Mouse (Mus musculus) adrenal gland, postnatal 4 days (tissue): ENCODE data around the gene Fam124a. TPM values are rescaled to one million over a fixed set of nuclear protein-coding genes. Genes with fewer than 3 reads are reported as not detected.
"Not testable (repeated sequence)": the region's sequence is repeated elsewhere in the genome, so short reads cannot be mapped to it uniquely, and the experiment has no call there.

Experiments
- DNase-seq, 2 experiments: peaks; one replicate each; pipeline ENCODE4 v3.0.0; 2021 to 2022; ENCODE audit warnings: low spot score in 2 of 2, mixed read lengths in 2 of 2
- total RNA-seq, 2 experiments: library from RNA; stranded (reverse); gene quantifications; 2 replicates each; pipeline ENCODE4 v1.2.3; 2021

The Fam124a gene
- total RNA-seq, 2 experiments from 2014 or later, result 3.1 to 4.4 TPM

GRCm38 (mm10) chr14:62573454-62573853, 17.9 kb downstream of the Fam124a start:
- no peak for DNase-seq

- no peak for DNase-seq
Measured at GRCm38 (mm10) chr14:62574906-62575305, 19.4 kb downstream of the Fam124a start.

- no peak for DNase-seq
Measured at GRCm38 (mm10) chr14:62575862-62576261, 20.3 kb downstream of the Fam124a start.

GRCm38 (mm10) chr14:62580945-62581344, 25.4 kb downstream of the Fam124a start:
- DNase-seq, result no peak

- no peak for DNase-seq
Measured at GRCm38 (mm10) chr14:62581768-62582167, 26.2 kb downstream of the Fam124a start.

- no peak for DNase-seq
Measured at GRCm38 (mm10) chr14:62584637-62585036, 29.1 kb downstream of the Fam124a start.

GRCm38 (mm10) chr14:62585338-62585737, 29.8 kb downstream of the Fam124a start:
- DNase-seq, result no peak

GRCm38 (mm10) chr14:62600109-62600522, 44.6 kb downstream of the Fam124a start:
- no peak for DNase-seq

- DNase-seq, result no peak
Measured at GRCm38 (mm10) chr14:62602271-62602670, 46.7 kb downstream of the Fam124a start.

GRCm38 (mm10) chr14:62602869-62603268, 47.3 kb downstream of the Fam124a start:
- DNase-seq, result no peak

- no peak for DNase-seq
Measured at GRCm38 (mm10) chr14:62607791-62608196, 52.3 kb downstream of the Fam124a start.

GRCm38 (mm10) chr14:62609904-62610303, 54.4 kb downstream of the Fam124a start:
- no peak for DNase-seq

- no peak for DNase-seq
Measured at GRCm38 (mm10) chr14:62622393-62622792, 66.9 kb downstream of the Fam124a start.

- DNase-seq, result no peak
Measured at GRCm38 (mm10) chr14:62627951-62628350, 72.4 kb downstream of the Fam124a start.

- no peak for DNase-seq
Measured at GRCm38 (mm10) chr14:62637436-62638344, 82.2 kb downstream of the Fam124a start.

- no peak for DNase-seq
Measured at GRCm38 (mm10) chr14:62638345-62638702, 82.8 kb downstream of the Fam124a start.

- DNase-seq, result no peak
Measured at GRCm38 (mm10) chr14:62639111-62639510, 83.6 kb downstream of the Fam124a start.

GRCm38 (mm10) chr14:62639551-62639950, 84.0 kb downstream of the Fam124a start:
- DNase-seq, result no peak

GRCm38 (mm10) chr14:62640396-62640795, 84.9 kb downstream of the Fam124a start:
- DNase-seq, result no peak

- DNase-seq, result not testable (repeated sequence)
Measured at GRCm38 (mm10) chr14:62642368-62642767, 86.8 kb downstream of the Fam124a start.

GRCm38 (mm10) chr14:62648405-62648804, 92.9 kb downstream of the Fam124a start:
- DNase-seq, result no peak

GRCm38 (mm10) chr14:62650376-62650775, 94.8 kb downstream of the Fam124a start:
- DNase-seq, result no peak

- DNase-seq, result no peak
Measured at GRCm38 (mm10) chr14:62651771-62652170, 96.2 kb downstream of the Fam124a start.
